ENCODE assay signal across 13 mouse cellular contexts in genomic region chr17:46885910-46886643, GRCm38 (mm10). TPM values are rescaled to one million over a fixed set of nuclear protein-coding genes. Genes with fewer than 3 reads are reported as not detected.
DNase-seq lines count a peak whose midpoint lies in the region; ATAC-seq lines count a peak whose summit lies in the region.
"Had no signal": no experiment of that assay in that cellular context is flagged by ENCODE, and none has a peak within 500 bp of the region (broad histone marks: within the 10 kb centered on the region; RNA-seq: fewer than 3 reads in every experiment).

No protein-coding gene starts in this region.

- DNase-seq in liver, result peak; percentile 65
- DNase-seq in ovary, postnatal 10 days (ENCODE audit: low spot score), result no peak
- DNase-seq in spleen, adult 18-20 months, result no peak
- DNase-seq: adrenal gland, postnatal 14 days had no signal

- peaks cover 75% of the 10 kb centered on the region for H3K4me1 ChIP-seq in erythroblast, embryonic 14.5 days (ENCODE audit: control insufficient read depth)
- peaks cover 64% of the 10 kb centered on the region for H3K4me1 ChIP-seq in megakaryocyte, embryonic 14.5 days
- H3K4me1 ChIP-seq in stomach, embryonic 16.5 days (ENCODE audit: control insufficient read depth, insufficient read depth, low read length), result peaks cover 9% of the 10 kb centered on the region; the same call in 1 of the 2 replicates

- 34% methylated on average over 17 of the region's 17 CpGs for WGBS in stomach, embryonic 16.5 days

- no peaks in the 10 kb centered on the region for H3K9me3 ChIP-seq in erythroblast, embryonic 14.5 days (ENCODE audit: control insufficient read depth, low read length)
- H3K9me3 ChIP-seq in megakaryocyte, embryonic 14.5 days, result no peaks in the 10 kb centered on the region
- H3K9me3 ChIP-seq in stomach, embryonic 16.5 days (replicated peaks; ENCODE audit: control insufficient read depth, low read length), result no peaks in the 10 kb centered on the region

- no peaks in the 10 kb centered on the region for H3K36me3 ChIP-seq in erythroblast, embryonic 14.5 days (ENCODE audit: control insufficient read depth)
- H3K36me3 ChIP-seq in megakaryocyte, embryonic 14.5 days (replicated peaks; ENCODE audit: low read length), result no peaks in the 10 kb centered on the region
- H3K36me3 ChIP-seq in stomach, embryonic 16.5 days (ENCODE audit: control insufficient read depth, insufficient read depth, low read length), result no peaks in the 10 kb centered on the region

- no peak for ATAC-seq in erythroblast, adult 5-6 weeks (replicated peaks; ENCODE audit: low FRiP score, poor library complexity, severe bottlenecking)
- ATAC-seq in megakaryocyte, adult 5-6 weeks (ENCODE audit: poor library complexity, severe bottlenecking), result no peak
- no peak for ATAC-seq in stomach, embryonic 16.5 days (ENCODE audit: insufficient read depth, low FRiP score)

- H3K4me2 ChIP-seq in stomach, embryonic 16.5 days (ENCODE audit: low read depth, low read length), result peak overlapping the region; percentile 17; the same call in 1 of the 2 replicates

- H3K4me3 ChIP-seq in erythroblast, embryonic 14.5 days (replicated peaks), result peak overlapping the region; percentile 48
- peak overlapping the region; percentile 38 for H3K4me3 ChIP-seq in megakaryocyte, embryonic 14.5 days (replicated peaks)
- no peak overlapping the region for H3K4me3 ChIP-seq in stomach, embryonic 16.5 days (replicated peaks; ENCODE audit: low read length)
- H3K4me3 ChIP-seq: heart, adult 2 months had no signal

- peak overlapping the region; percentile 16; the same call in 1 of the 2 replicates for H3K27ac ChIP-seq in stomach, embryonic 16.5 days (ENCODE audit: low read length)
- H3K27ac ChIP-seq: heart, adult 2 months had no signal

- peak overlapping the region; percentile 44; the same call in 1 of the 2 replicates for H3K9ac ChIP-seq in stomach, embryonic 16.5 days (ENCODE audit: low read length)

- no peaks in the 10 kb centered on the region for H3K27me3 ChIP-seq in erythroblast, embryonic 14.5 days (ENCODE audit: control insufficient read depth)
- H3K27me3 ChIP-seq in megakaryocyte, embryonic 14.5 days (replicated peaks), result peaks cover 12% of the 10 kb centered on the region
- H3K27me3 ChIP-seq in stomach, embryonic 16.5 days (ENCODE audit: control insufficient read depth, insufficient read depth, low read length), result no peaks in the 10 kb centered on the region

RNA-seq across cellular contexts. Expression of gene Tbcc, which starts 4.4 kb away (rescaled TPM):
- 2.2 and 2.3 TPM in 2 replicates for polyA plus RNA-seq in erythroblast, embryonic 14.5 days (2012)
- 2.3 and 8.1 TPM in 2 replicates for total RNA-seq in erythroblast, adult 5-6 weeks (2015; ENCODE audit: low replicate concordance)
- 1.7 and 5.4 TPM in 2 replicates for total RNA-seq in erythroblast, adult 5-6 weeks (2017; ENCODE audit: low replicate concordance)
- 23.7 and 40.2 TPM in 2 replicates for polyA plus RNA-seq in megakaryocyte, embryonic 14.5 days (2012; ENCODE audit: insufficient read depth, low replicate concordance)
- 8.6 and 13.5 TPM in 2 replicates for total RNA-seq in megakaryocyte, adult 5-6 weeks (2015)
- total RNA-seq in megakaryocyte, adult 5-6 weeks (2017), result 10.8 and 13.3 TPM in 2 replicates
- 25.8 and 34.8 TPM in 2 replicates for polyA plus RNA-seq in stomach, embryonic 16.5 days (2015; fragmentation: Nextera tagmentation; extraction: Ambion mirVana)

RNA-seq across cellular contexts. Expression of gene Prph2, which starts 24.2 kb away (rescaled TPM):
- not detected in 2 replicates for polyA plus RNA-seq in erythroblast, embryonic 14.5 days (2012)
- total RNA-seq in erythroblast, adult 5-6 weeks (2015; ENCODE audit: low replicate concordance), result not detected in 2 replicates
- not detected in 2 replicates for total RNA-seq in erythroblast, adult 5-6 weeks (2017; ENCODE audit: low replicate concordance)
- 0.13 TPM in 1 of 2 replicates, not detected in the other for polyA plus RNA-seq in megakaryocyte, embryonic 14.5 days (2012; ENCODE audit: insufficient read depth, low replicate concordance)
- not detected in 2 replicates for total RNA-seq in megakaryocyte, adult 5-6 weeks (2015)
- total RNA-seq in megakaryocyte, adult 5-6 weeks (2017), result not detected in 2 replicates
- not detected in 2 replicates for polyA plus RNA-seq in stomach, embryonic 16.5 days (2015; fragmentation: Nextera tagmentation; extraction: Ambion mirVana)
- total RNA-seq: adrenal gland, postnatal 14 days; heart, adult 2 months; layer of hippocampus, adult 18-20 months had no signal
- polyA plus RNA-seq: embryonic facial prominence, embryonic 11.5 days; heart, adult 2 months; stomach, embryonic 14.5 days had no signal

RNA-seq across cellular contexts. Expression of gene Bicral, which starts 27.8 kb away (rescaled TPM):
- polyA plus RNA-seq in erythroblast, embryonic 14.5 days (2012), result 0.30 and 0.33 TPM in 2 replicates
- total RNA-seq in erythroblast, adult 5-6 weeks (2015; ENCODE audit: low replicate concordance), result 6.5 and 7.5 TPM in 2 replicates
- 3.7 and 4.0 TPM in 2 replicates for total RNA-seq in erythroblast, adult 5-6 weeks (2017; ENCODE audit: low replicate concordance)
- polyA plus RNA-seq in megakaryocyte, embryonic 14.5 days (2012; ENCODE audit: insufficient read depth, low replicate concordance), result 0.62 and 1.8 TPM in 2 replicates
- total RNA-seq in megakaryocyte, adult 5-6 weeks (2015), result 25.2 and 32.4 TPM in 2 replicates
- total RNA-seq in megakaryocyte, adult 5-6 weeks (2017), result 20.3 and 21.1 TPM in 2 replicates
- polyA plus RNA-seq in stomach, embryonic 16.5 days (2015; fragmentation: Nextera tagmentation; extraction: Ambion mirVana), result 3.4 and 4.0 TPM in 2 replicates
